Mouse (Mus musculus) bone marrow, adult 2 months (tissue): Measurements from ENCODE around the gene Ccdc114.

Experiments
- CTCF ChIP-seq: fragments of 200-500 bp; IDR thresholded peaks from 2 replicates; pipeline ENCODE4 v1.5.1; 2011; ENCODE audit warnings: low read length, control low read depth; ENCODE audit not compliant: control insufficient read depth, insufficient read depth
- POLR2A ChIP-seq: fragments of 200-500 bp; IDR thresholded peaks from 2 replicates; pipeline ENCODE4 v1.6.1; 2011; ENCODE audit warnings: low read depth, mild to moderate bottlenecking, control low read depth, low read length, borderline replicate concordance; ENCODE audit not compliant: control insufficient read depth

- 0 out of 2 replicates have a peak, but pooled peaks have one; percentile 9 for TF ChIP-seq CTCF
- TF ChIP-seq POLR2A: peak; percentile 94
Observed at GRCm38 (mm10) chr7:45896517-45897257, 27.2 kb upstream of the Ccdc114 start, which contains the start of the genes Syngr4 and Tmem143.
